Mouse (Mus musculus) MEL (cell line): ENCODE measurements around the gene Wdr90. TPM values are rescaled to one million over a fixed set of nuclear protein-coding genes. Genes with fewer than 3 reads are reported as not detected.

Experiments
- DNase-seq: peaks from one replicate; pipeline ENCODE4 v3.0.0; 2011; ENCODE audit warnings: low read depth, low spot score
- H3K27ac ChIP-seq: 2 replicates; pipeline ENCODE4 v1.5.1; 2012; ENCODE audit warnings: low read depth, mild to moderate bottlenecking, control low read depth, low read length, moderate library complexity; ENCODE audit not compliant: control insufficient read depth
- H3K27me3 ChIP-seq, 2 experiments: fragments of 150-350 bp in 1 of 2; sonication (generic) in 1 of 2; 2 replicates each; pipeline ENCODE4 v1.6.1; 2012; ENCODE audit warnings: low read length in 2 of 2, mild to moderate bottlenecking in 2 of 2, improper control_type of control experiment in 1 of 2, moderate library complexity in 1 of 2; ENCODE audit not compliant: insufficient read depth in 2 of 2, control insufficient read depth in 1 of 2
- H3K36me3 ChIP-seq, 2 experiments: 2 replicates each; pipeline ENCODE4 v1.6.1; 2012 to 2014; ENCODE audit warnings: low read length in 2 of 2, improper control_type of control experiment in 1 of 2, inconsistent platforms in 1 of 2, mild to moderate bottlenecking in 1 of 2; ENCODE audit not compliant: insufficient read depth in 2 of 2, control insufficient read depth in 1 of 2
- H3K4me1 ChIP-seq, 2 experiments: fragments of 150-350 bp in 1 of 2; sonication (generic) in 1 of 2; 2 replicates each; pipeline ENCODE4 v1.6.1; 2012; ENCODE audit warnings: low read length in 2 of 2, improper control_type of control experiment in 1 of 2, mild to moderate bottlenecking in 1 of 2; ENCODE audit not compliant: insufficient read depth in 2 of 2, control insufficient read depth in 1 of 2
- H3K4me3 ChIP-seq, 2 experiments: fragments of 150-350 bp in 1 of 2; sonication (generic) in 1 of 2; 2 replicates each; pipeline ENCODE4 v1.5.1; 2012; ENCODE audit warnings: low read depth in 2 of 2, low read length in 2 of 2, mild to moderate bottlenecking in 2 of 2, moderate library complexity in 2 of 2, control low read depth in 1 of 2, improper control_type of control experiment in 1 of 2; ENCODE audit not compliant: control insufficient read depth in 1 of 2, insufficient read depth in 1 of 2
- H3K79me2 ChIP-seq: 2 replicates; pipeline ENCODE4 v1.6.1; 2012; ENCODE audit warnings: mild to moderate bottlenecking, low read length, moderate library complexity; ENCODE audit not compliant: control insufficient read depth, poor library complexity, insufficient read depth
- H3K9ac ChIP-seq: 2 replicates; pipeline ENCODE4 v1.6.1; 2012; ENCODE audit warnings: low read depth, mild to moderate bottlenecking, control low read depth, low read length, moderate library complexity; ENCODE audit not compliant: control insufficient read depth, poor library complexity, severe bottlenecking
- H3K9me3 ChIP-seq: fragments of 150-350 bp; sonication (generic); replicated peaks from 2 replicates; pipeline ENCODE4 v1.6.1; 2012; ENCODE audit warnings: mild to moderate bottlenecking, low read length, improper control_type of control experiment, moderate library complexity; ENCODE audit not compliant: insufficient read depth
- BHLHE40 ChIP-seq: IDR thresholded peaks from 2 replicates; pipeline ENCODE4 v1.6.1; 2012; ENCODE audit warnings: low read depth, mild to moderate bottlenecking, inconsistent platforms, low read length, improper control_type of control experiment, borderline replicate concordance
- CTCF ChIP-seq, 3 experiments: IDR thresholded peaks in 2 of 3; conservative IDR thresholded peaks in 1 of 3; 2 replicates each; pipeline ENCODE4 v1.5.1; 2011 to 2012; ENCODE audit warnings: low read length in 3 of 3, low read depth in 2 of 3, mild to moderate bottlenecking in 2 of 3, improper control_type of control experiment in 1 of 3, inconsistent platforms in 1 of 3, mixed read lengths in 1 of 3, moderate library complexity in 1 of 3; ENCODE audit not compliant: control insufficient read depth in 1 of 3, insufficient read depth in 1 of 3, poor library complexity in 1 of 3, severe bottlenecking in 1 of 3
- E2F4 ChIP-seq: IDR thresholded peaks from 2 replicates; pipeline ENCODE4 v1.6.1; 2011; ENCODE audit warnings: low read depth, low read length, improper control_type of control experiment, borderline replicate concordance
- ELF1 ChIP-seq: IDR thresholded peaks from 2 replicates; pipeline ENCODE4 v1.6.1; 2014; ENCODE audit warnings: low read depth, mild to moderate bottlenecking, inconsistent platforms, low read length, improper control_type of control experiment, moderate library complexity
- ETS1 ChIP-seq: IDR thresholded peaks from 2 replicates; pipeline ENCODE4 v1.6.1; 2012; ENCODE audit warnings: low read depth, mild to moderate bottlenecking, inconsistent platforms, low read length, improper control_type of control experiment, moderate library complexity
- HCFC1 ChIP-seq: IDR thresholded peaks from 2 replicates; pipeline ENCODE4 v1.6.1; 2012; ENCODE audit warnings: low read depth, mild to moderate bottlenecking, inconsistent platforms, low read length, improper control_type of control experiment, moderate library complexity
- KAT2A ChIP-seq: conservative IDR thresholded peaks from 2 replicates; pipeline ENCODE4 v1.6.1; 2012; ENCODE audit warnings: low read depth, low read length, improper control_type of control experiment, inconsistent platforms
- MAX ChIP-seq: IDR thresholded peaks from 2 replicates; pipeline ENCODE4 v1.6.1; 2011; ENCODE audit warnings: low read length, improper control_type of control experiment
- MXI1 ChIP-seq: IDR thresholded peaks from 2 replicates; pipeline ENCODE4 v1.6.1; 2011; ENCODE audit warnings: mild to moderate bottlenecking, low read depth, low read length, improper control_type of control experiment
- MYC ChIP-seq: IDR thresholded peaks from 2 replicates; pipeline ENCODE4 v1.6.1; 2011; ENCODE audit warnings: low read depth, mild to moderate bottlenecking, low read length, improper control_type of control experiment, moderate library complexity
- NELFE ChIP-seq: IDR thresholded peaks from 2 replicates; pipeline ENCODE4 v1.6.1; 2011; ENCODE audit warnings: low read depth, low read length, improper control_type of control experiment
- NRF1 ChIP-seq: IDR thresholded peaks from 2 replicates; pipeline ENCODE4 v1.6.1; 2014; ENCODE audit warnings: low read depth, mild to moderate bottlenecking, inconsistent platforms, low read length, improper control_type of control experiment, moderate library complexity; ENCODE audit not compliant: poor library complexity, insufficient read depth, severe bottlenecking
- POLR2A ChIP-seq, 2 experiments: IDR thresholded peaks; 2 replicates each; pipeline ENCODE4 v1.6.1; 2011 to 2012; ENCODE audit warnings: low read length in 2 of 2, mild to moderate bottlenecking in 2 of 2, control low read depth in 1 of 2, improper control_type of control experiment in 1 of 2, low read depth in 1 of 2, moderate library complexity in 1 of 2; ENCODE audit not compliant: control insufficient read depth in 1 of 2, insufficient read depth in 1 of 2, poor library complexity in 1 of 2
- POLR2AphosphoS2 ChIP-seq: IDR thresholded peaks from 2 replicates; pipeline ENCODE4 v1.6.1; 2011; ENCODE audit warnings: low read length, improper control_type of control experiment
- RCOR1 ChIP-seq: IDR thresholded peaks from 2 replicates; pipeline ENCODE4 v1.6.1; 2012; ENCODE audit warnings: low read depth, mild to moderate bottlenecking, inconsistent platforms, low read length, improper control_type of control experiment
- SIN3A ChIP-seq: IDR thresholded peaks from 2 replicates; pipeline ENCODE4 v1.6.1; 2012; ENCODE audit warnings: low read length, improper control_type of control experiment, inconsistent platforms
- TBP ChIP-seq: IDR thresholded peaks from 2 replicates; pipeline ENCODE4 v1.8.0; 2011; ENCODE audit warnings: low read depth, low read length, improper control_type of control experiment
- TCF12 ChIP-seq: IDR thresholded peaks from 2 replicates; pipeline ENCODE4 v1.6.1; 2014; ENCODE audit warnings: low read depth, mild to moderate bottlenecking, inconsistent platforms, low read length, improper control_type of control experiment, moderate library complexity
- UBTF ChIP-seq: IDR thresholded peaks from 2 replicates; pipeline ENCODE4 v1.6.1; 2012; ENCODE audit warnings: low read depth, mild to moderate bottlenecking, inconsistent platforms, low read length, improper control_type of control experiment, moderate library complexity, borderline replicate concordance; ENCODE audit not compliant: insufficient read depth
- USF1 ChIP-seq: IDR thresholded peaks from 2 replicates; pipeline ENCODE4 v1.6.1; 2014; ENCODE audit warnings: low read depth, mild to moderate bottlenecking, inconsistent platforms, low read length, improper control_type of control experiment, moderate library complexity
- polyA plus RNA-seq, 2 experiments: library from polyadenylated mRNA; stranded (reverse) in 1 of 2; unstranded in 1 of 2; fragments of >175 nt in 1 of 2; fragments of >200 nt in 1 of 2; gene quantifications; 2 replicates each; pipeline versions ENCODE4 v1.2.1 to v1.2.4; 2012; ENCODE audit warnings: low replicate concordance in 2 of 2, low read depth in 1 of 2; ENCODE audit not compliant: insufficient read length in 2 of 2, insufficient read depth in 1 of 2, missing spikeins in 1 of 2
- total RNA-seq: library from RNA; depleted of rRNA; stranded (reverse); fragments of 300-350 nt; gene quantifications from 2 replicates; pipeline ENCODE4 v1.2.3, GENCODE M21; 2012; rRNA removed

The Wdr90 gene
- total RNA-seq (22.5 and 23.7 TPM in 2 replicates), polyA plus RNA-seq (10 to 100 TPM in 1 of 2 experiments, not detected in 1; 44.5 TPM)

DNA sequence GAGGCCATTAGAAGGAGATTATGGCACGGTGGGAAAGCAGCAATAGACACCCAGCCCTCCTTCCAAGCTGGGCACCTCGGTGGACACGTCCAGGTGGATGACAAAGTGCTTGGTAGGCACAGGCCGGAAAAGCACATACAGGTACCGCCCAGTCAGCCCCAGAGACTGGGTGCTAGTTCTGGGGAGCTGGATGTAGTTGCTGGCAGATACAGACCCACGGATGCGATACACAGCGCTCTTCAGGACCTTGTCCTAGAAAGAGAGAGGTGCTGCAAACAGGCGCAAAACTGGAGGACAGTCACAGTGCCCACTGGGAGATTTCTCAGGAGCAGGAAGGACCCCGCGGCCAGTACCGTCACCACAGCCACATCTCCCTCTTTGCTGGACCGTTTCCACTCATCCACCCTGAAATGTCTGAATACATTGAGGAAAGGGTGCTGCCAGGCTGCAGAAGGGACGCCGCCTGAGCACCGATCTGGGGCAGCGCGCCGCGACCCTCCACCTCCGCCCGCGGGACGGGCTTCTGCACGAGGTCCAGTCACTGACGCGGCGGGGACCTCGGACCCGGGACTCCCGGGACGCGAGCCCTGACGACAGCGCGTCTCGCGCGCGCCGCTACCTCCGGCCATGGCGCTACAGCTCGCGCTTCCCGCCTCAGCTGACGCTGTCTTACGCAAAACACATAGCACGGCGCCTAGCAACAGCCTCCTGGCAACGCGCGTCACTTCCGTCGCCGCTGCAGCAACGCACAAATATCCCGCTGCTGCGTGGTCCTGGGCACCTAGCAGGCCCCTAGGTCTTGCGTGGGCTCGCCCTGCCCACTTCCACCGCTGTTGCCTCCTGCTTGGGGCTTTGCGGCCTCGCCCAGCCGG lies at the start of gene Wdr90:
Wdr90 (minus strand) TSS at position 670 of the 872 bp plus-strand sequence.
- Histone ChIP-seq H3K9ac (peak within 1 kb of the TSS; percentile 76), H3K9me3 (no peaks in the 10 kb centered on the region), H3K27me3 (no peaks in the 10 kb centered on the region), H3K36me3 (peaks cover 0 to 9% of the 10 kb centered on the region in 2 experiments; a peak in 2 of 4 replicates), H3K79me2 (peaks cover 5% of the 10 kb centered on the region), H3K4me3 (peak within 1 kb of the TSS; percentile 60 to 69), H3K4me1 (peaks cover 0 to 16% of the 10 kb centered on the region in 2 experiments; a peak in 2 of 4 replicates), H3K27ac (peak within 1 kb of the TSS; percentile 42)
- DNase-seq: peak; percentile 96
- peak; percentile 96 for TF ChIP-seq MXI1
- TF ChIP-seq UBTF: no peak
- 0 out of 2 replicates have a peak, but pooled peaks have one; percentile 36 for TF ChIP-seq USF1
- 0 out of 6 replicates have a peak, but pooled peaks of 1 of the 3 experiments have one; percentile 14 for TF ChIP-seq CTCF (IDR thresholded peaks at IDR 0.05 in 2 of 3, conservative IDR thresholded peaks at IDR 0.05 in 1 of 3; ENCODE audit: control insufficient read depth in 1 of 3, insufficient read depth in 1 of 3, low read depth in 2 of 3, low read length in 3 of 3, poor library complexity in 1 of 3, severe bottlenecking in 1 of 3)
- peak; percentile 99 for TF ChIP-seq SIN3A
- TF ChIP-seq KAT2A: no peak; the same call in 1 of the 2 replicates
- TF ChIP-seq E2F4: peak; percentile 89; the same call in 1 of the 2 replicates
- TF ChIP-seq ETS1: peak; percentile 77
- peak; percentile 83 for TF ChIP-seq MAX
- peak; percentile 49; the same call in 1 of the 2 replicates for TF ChIP-seq NRF1
- peak; percentile 79; the same call in 1 of the 2 replicates for TF ChIP-seq MYC
- TF ChIP-seq ELF1: peak; percentile 84
- TF ChIP-seq BHLHE40: no peak
- TF ChIP-seq TCF12: 0 out of 2 replicates have a peak, but pooled peaks have one; percentile 39
- TF ChIP-seq RCOR1: no peak
- peak; percentile 92 for TF ChIP-seq HCFC1
- TF ChIP-seq TBP: peak; percentile 41; the same call in 1 of the 2 replicates
- peak; percentile 79 for TF ChIP-seq NELFE
- 0 out of 2 replicates have a peak, but pooled peaks have one; percentile 13 for TF ChIP-seq POLR2AphosphoS2
- peak; percentile 70 to 89 for TF ChIP-seq POLR2A (IDR thresholded peaks at IDR 0.05; ENCODE audit: control insufficient read depth in 1 of 2, insufficient read depth in 1 of 2, low read depth in 1 of 2, low read length in 2 of 2, poor library complexity in 1 of 2)
